Mouse (Mus musculus) retina, embryonic 14.5 days (tissue): ENCODE measurements around the gene Tmem198b.

ENCODE experiments used
- DNase-seq: peaks from one replicate; pipeline ENCODE4 v3.0.0-alpha.2; 2015; ENCODE audit warnings: low spot score

Gene Tmem198b

GRCm38 (mm10) chr10:128801981-128802495 is 2.1 kb downstream of the Tmem198b start:
- no peak for DNase-seq

GRCm38 (mm10) chr10:128798676-128799075 is 5.5 kb downstream of the Tmem198b start:
- no peak for DNase-seq

- DNase-seq, result no peak
These were observed 8.6 kb downstream of the Tmem198b start for GRCm38 (mm10) chr10:128795581-128795980.

GRCm38 (mm10) chr10:128794391-128794790 is 9.8 kb downstream of the Tmem198b start:
- DNase-seq, result no peak

GRCm38 (mm10) chr10:128793258-128793657 is 10.9 kb downstream of the Tmem198b start:
- DNase-seq, result no peak

- no peak for DNase-seq
These were observed 12.1 kb downstream of the Tmem198b start for GRCm38 (mm10) chr10:128792041-128792440.

- DNase-seq, result peak; percentile 9
These were observed 13.6 kb downstream of the Tmem198b start, which contains the start of gene Mmp19 for GRCm38 (mm10) chr10:128790398-128791124. Mmp19 (plus strand) TSS chr10:128790910.

GRCm38 (mm10) chr10:128780200-128780599 is 24.0 kb downstream of the Tmem198b start:
- DNase-seq, result no peak

GRCm38 (mm10) chr10:128779011-128779795 is 25.0 kb downstream of the Tmem198b start:
- DNase-seq, result no peak

- no peak for DNase-seq
These were observed 25.7 kb downstream of the Tmem198b start for GRCm38 (mm10) chr10:128778441-128778840.

- DNase-seq, result peak; percentile 28
These were observed 30.5 kb downstream of the Tmem198b start for GRCm38 (mm10) chr10:128773685-128774084.

- peak; percentile 25 for DNase-seq
These were observed 31.3 kb downstream of the Tmem198b start for GRCm38 (mm10) chr10:128772895-128773294.
